Mouse (Mus musculus) central nervous system, embryonic 18 days (tissue): ENCODE data around the gene Smim10l2a. TPM values are rescaled to one million over a fixed set of nuclear protein-coding genes. Genes with fewer than 3 reads are reported as not detected.

Experiments used
- polyA plus RNA-seq: library from polyadenylated mRNA; depleted of rRNA; stranded (reverse); fragments of >200 nt; gene quantifications from 2 replicates; pipeline ENCODE4 v1.2.3, GENCODE M21; 2012; rRNA removed

Gene Smim10l2a
- 31.8 and 34.2 TPM in 2 replicates for polyA plus RNA-seq

GRCm38 (mm10) chrX:56374431-56375128 lies at the start of gene Smim10l2a:
Smim10l2a (plus strand) TSS chrX:56374586.

GRCm38 (mm10) chrX:56346176-56346931 lies 28.0 kb upstream of the Smim10l2a start, which contains the start of gene Zfp449:
Zfp449 (plus strand) TSS chrX:56346400.

Other genes with a start within 250 kb of the Smim10l2a start
- 0.08 and 0.12 TPM in 2 replicates for gene 3830403N18Rik, start 238.0 kb upstream of the Smim10l2a start, polyA plus RNA-seq
- gene Gm773, start 161.7 kb upstream of the Smim10l2a start, polyA plus RNA-seq = not detected in 2 replicates
- 4.0 and 4.4 TPM in 2 replicates for gene Zfp449, start 28.2 kb upstream of the Smim10l2a start, polyA plus RNA-seq
- not detected in 2 replicates for gene Gm2174, start 73.4 kb downstream of the Smim10l2a start, polyA plus RNA-seq
- 60.4 and 69.9 TPM in 2 replicates for gene Ints6l, start 80.3 kb downstream of the Smim10l2a start, polyA plus RNA-seq
- not detected in 2 replicates for gene Gm10477, start 150.2 kb downstream of the Smim10l2a start, polyA plus RNA-seq
- gene Gm648, start 175.0 kb downstream of the Smim10l2a start, polyA plus RNA-seq = 0.29 and 0.38 TPM in 2 replicates
- 35.5 and 37.7 TPM in 2 replicates for gene Mmgt1, start 223.5 kb downstream of the Smim10l2a start, polyA plus RNA-seq
- 86.0 and 94.2 TPM in 2 replicates for gene Slc9a6, start 235.2 kb downstream of the Smim10l2a start, polyA plus RNA-seq